Mouse (Mus musculus) large intestine, adult 2 months (tissue): ENCODE results near the gene Olfr694. TPM values are rescaled to one million over a fixed set of nuclear protein-coding genes. Genes with fewer than 3 reads are reported as not detected.
"Not testable (repeated sequence)": the region's sequence is repeated elsewhere in the genome, so short reads cannot be mapped to it uniquely, and the experiment has no call there.

Experiments
- DNase-seq: peaks from one replicate; pipeline ENCODE4 v3.0.0-alpha.2; 2012; ENCODE audit warnings: low read depth, low spot score
- WGBS: fragments of 180-500 bp; shearing (Covaris S2); methylation state at CpG from one replicate; pipeline ENCODE4 v1.1.7; 2018; 5-methylcytosine and 5-hydroxymethylcytosine counted together
- polyA plus RNA-seq: library from polyadenylated mRNA; depleted of rRNA; stranded (reverse); fragments of >200 nt; gene quantifications from 2 replicates; pipeline ENCODE4 v1.2.3, GENCODE M21; 2012; rRNA removed

Gene Olfr694
- not detected in 2 replicates for polyA plus RNA-seq

DNA sequence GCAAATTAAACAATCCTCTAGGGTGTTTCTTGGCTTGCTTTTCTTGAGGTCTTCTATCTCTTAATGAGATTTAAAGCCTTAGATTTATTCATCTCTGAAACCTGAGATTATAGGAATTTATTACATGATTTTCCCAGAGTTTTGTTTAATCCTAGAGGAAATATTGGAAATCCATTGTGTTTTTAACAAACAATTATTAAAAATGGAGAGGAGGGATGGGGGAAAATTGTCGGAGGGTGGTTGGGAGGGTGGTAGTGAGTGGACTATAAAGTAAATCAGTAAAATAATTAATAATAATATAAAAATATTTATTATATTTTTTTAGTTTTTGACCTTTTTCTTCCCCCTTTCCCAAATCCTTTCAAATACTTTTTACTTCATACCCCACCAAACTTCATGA, at the start of gene Olfr694:
Olfr694 (minus strand) TSS at position 101 of the 400 bp plus-strand sequence.
- no peak for DNase-seq
- 85% methylated on average over 1 of the region's 1 CpGs for WGBS

DNA sequence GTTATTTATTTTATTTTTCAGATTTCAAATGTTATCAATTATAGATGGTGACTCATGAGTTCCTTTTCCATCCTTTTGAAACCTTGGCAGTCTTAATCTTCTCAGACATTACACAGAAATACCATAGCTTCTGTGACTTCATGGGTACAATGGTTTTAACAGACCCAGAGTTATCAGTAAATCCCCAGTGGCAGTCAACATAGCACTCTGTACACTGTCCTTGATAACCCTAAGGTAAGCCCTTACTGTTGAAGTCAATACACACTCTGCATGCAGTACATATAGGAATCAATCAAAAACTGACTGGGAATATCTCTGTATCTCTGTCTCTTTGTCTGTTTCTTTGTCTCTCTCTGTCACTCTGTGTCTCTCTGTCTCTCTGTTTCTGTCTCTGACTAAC, 45.4 kb upstream of the Olfr694 start:
- DNase-seq, result no peak

DNA sequence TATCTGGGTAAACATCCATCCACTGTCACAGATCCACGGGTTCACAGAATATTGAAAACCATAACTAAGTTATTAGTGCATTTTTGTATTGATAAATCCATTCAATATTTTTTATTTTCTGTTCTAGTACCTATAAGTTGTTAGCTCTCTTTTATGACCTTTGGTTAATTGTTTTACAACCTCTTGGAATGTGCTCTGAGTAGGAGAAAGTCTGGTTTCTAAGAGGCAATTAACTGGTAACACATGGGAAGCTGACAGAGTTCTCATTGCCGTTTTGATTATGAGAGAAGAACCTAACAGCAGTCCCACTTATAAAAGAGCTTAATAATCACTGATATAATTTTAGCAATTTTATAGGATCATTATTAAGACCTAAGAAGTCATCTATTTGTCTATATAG, 42.1 kb upstream of the Olfr694 start:
- whole genome bisulfite sequencing, result 10% methylated on average over 2 of the region's 2 CpGs
- peak; percentile 14 for DNase-seq

DNA sequence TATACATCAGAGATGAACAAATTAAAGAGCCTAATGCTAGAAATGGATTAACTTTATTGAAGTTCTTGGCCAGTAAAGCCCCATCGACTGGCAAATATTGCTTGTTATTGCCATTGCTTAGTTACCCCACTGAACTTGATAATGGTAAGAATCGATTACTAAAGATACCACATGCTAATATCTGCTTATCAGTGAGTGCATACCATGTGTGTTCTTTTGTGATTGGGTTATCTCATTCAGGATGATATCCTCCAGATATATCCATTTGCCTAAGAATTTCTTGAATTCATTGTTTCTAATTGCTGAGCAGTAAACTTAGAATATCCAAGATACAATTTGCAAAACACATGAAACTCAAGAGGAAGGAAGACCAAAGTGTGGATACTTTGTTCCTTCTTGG, 34.0 kb upstream of the Olfr694 start:
- DNase-seq, result not testable (repeated sequence)
- 93% methylated on average over 2 of the region's 2 CpGs for WGBS

DNA sequence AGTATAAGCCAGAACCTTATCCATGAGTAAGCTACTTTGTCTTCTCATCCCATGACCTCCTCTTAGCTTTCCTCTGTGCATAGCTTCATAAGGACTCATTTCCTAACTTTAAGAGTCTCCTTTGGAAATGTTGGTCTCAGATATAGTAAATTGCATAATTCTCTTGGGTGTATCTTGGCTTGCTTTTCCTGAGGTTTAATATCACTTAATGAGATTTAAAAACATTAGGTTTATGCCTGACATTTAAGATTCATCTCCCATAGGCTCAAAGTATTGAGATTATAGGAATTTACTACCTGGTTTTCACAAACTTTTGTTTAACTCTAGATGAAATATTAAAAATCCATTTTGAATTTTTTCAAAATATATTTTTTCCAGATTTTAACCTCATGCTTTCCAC, 24.7 kb upstream of the Olfr694 start, which contains the start of gene Olfr695:
Olfr695 (minus strand) TSS at position 101 of the 400 bp plus-strand sequence.
- DNase-seq, result no peak

DNA sequence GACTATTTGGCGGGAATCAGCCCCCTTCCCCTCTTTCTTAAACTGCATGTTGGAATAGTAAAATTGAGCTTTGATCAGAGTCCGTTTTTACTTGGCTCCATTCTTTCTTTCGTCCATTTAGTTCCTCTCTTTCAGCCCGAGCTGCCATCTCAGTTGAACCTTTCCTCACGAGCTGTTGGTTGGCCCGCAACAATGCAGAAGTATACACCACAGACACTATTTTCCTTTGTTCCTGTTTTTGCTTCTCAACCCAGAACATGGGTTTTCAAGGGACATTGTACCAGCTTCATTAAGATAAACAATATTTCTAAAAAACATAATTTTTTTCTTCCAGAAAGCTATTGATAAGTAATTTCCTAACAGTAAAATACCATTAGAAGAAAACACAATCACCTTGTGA, 19.8 kb upstream of the Olfr694 start:
- WGBS, result 84% methylated on average over 6 of the region's 6 CpGs
- no peak for DNase-seq

DNA sequence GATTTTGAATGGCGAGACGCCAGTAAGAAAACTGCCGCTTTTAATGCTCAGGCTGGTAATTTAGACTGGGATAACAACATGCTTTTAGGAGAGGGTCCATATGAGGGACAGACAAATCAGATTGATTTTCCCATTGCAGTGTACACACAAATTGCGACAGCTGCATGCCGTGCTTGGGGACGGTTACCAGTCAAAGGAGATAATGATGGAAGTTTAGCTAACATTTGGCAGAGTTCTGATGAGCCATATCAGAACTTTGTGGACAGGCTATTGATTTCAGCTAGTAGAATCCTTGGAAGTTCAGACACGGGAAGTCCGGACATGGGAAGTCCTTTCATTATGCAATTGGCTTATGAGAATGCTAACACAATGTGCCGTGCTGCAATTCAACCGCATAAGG, 16.1 kb upstream of the Olfr694 start:
- 90% methylated on average over 10 of the region's 10 CpGs for WGBS
- DNase-seq, result not testable (repeated sequence)

DNA sequence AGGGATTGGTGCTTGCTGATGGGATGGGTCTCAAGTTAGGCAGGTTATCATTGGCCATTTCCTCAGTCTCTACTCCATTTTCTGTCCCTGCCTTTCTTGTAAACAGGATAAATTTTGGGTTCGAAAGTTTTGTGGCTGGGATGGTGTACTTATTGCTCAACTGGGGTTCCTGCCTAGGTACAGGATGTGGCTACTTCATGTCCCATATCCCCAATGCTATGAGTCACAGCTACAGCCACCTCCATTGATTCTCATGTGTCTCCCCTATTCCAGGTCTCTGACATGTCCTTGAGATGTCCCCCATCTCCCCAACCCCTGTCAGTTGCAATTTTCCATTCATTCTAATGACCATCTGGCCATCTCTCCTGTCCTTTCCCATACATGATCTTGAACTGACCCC, 5.3 kb upstream of the Olfr694 start:
- 74% methylated on average over 1 of the region's 1 CpGs for WGBS
- DNase-seq, result no peak

DNA sequence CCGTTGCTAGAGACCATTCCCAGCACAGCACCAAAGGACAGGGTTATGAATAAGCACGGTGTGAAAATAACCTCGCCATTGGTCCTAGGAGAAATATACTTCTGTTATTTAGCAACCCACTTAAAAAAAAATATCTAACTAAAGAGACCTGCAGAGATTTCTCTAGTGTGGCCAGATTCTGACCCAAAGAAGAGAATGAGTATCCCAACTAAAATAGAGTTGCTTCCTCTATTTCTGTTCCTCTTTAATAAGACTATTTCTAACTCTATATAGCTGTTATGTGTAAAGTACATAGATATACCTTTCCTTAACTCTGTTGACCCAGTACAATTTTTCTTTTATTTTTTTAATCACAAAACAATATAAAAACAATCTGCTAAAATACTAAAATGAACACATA, 1.4 kb upstream of the Olfr694 start:
- no peak for DNase-seq
- WGBS, result 82% methylated on average over 3 of the region's 3 CpGs

DNA sequence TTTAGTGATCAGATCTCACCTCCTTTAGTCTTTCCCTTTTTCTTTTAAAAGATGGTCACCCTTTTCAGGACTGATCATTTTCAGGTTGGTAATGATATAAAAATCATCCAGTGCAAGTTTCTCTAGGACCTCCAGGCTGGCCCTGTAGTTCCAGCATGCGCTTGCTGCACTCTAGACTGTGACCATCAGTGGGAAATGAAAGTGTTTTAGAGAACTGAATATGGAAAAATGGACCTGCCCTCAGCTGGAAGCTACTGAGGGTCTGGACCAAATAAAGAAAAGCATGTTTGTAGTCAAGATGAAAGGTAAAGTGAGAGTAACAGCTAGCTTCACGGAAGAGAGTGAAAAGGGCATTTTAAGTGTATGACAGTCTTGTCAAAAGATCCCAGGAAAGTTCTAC, 6.2 kb downstream of the Olfr694 start:
- WGBS, result 78% methylated on average over 2 of the region's 2 CpGs
- no peak for DNase-seq

DNA sequence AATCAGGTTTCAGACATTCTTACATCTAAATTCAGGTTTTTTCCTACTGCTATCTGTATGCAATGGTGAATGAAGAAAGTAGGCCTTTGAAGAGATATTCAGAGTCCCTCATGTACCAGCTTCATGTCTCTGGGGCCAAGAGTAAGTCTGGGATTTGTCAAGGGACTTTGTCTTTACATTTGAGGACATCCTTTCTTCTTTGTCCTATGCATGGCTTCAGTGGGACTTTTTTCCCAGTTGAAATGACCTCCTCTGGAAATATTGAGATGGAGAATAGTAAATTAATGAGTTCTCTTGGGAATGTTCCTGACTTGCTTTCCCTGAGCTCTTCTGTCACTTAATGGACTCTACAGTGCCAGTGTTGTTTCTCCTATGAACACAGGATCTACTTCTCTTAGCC, 11.1 kb downstream of the Olfr694 start, which contains the start of gene Olfr693:
Olfr693 (minus strand) TSS at position 101 of the 400 bp plus-strand sequence.
- DNase-seq, result no peak

DNA sequence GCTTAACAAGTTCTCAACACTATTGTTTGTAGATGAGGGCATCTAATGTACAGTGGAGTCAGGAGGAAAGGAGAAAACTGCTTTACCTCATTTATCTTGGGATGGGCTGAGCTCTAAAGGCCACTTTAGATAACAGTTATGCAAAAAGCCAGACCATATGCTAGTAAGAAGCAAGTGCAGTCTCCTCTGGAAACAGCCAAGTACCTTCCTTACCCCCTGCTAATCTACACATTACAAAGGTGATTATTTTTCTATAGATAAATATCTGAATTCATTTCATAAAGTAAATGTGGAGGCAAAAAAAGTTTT, 39.3 kb downstream of the Olfr694 start:
- DNase-seq, result no peak

DNA sequence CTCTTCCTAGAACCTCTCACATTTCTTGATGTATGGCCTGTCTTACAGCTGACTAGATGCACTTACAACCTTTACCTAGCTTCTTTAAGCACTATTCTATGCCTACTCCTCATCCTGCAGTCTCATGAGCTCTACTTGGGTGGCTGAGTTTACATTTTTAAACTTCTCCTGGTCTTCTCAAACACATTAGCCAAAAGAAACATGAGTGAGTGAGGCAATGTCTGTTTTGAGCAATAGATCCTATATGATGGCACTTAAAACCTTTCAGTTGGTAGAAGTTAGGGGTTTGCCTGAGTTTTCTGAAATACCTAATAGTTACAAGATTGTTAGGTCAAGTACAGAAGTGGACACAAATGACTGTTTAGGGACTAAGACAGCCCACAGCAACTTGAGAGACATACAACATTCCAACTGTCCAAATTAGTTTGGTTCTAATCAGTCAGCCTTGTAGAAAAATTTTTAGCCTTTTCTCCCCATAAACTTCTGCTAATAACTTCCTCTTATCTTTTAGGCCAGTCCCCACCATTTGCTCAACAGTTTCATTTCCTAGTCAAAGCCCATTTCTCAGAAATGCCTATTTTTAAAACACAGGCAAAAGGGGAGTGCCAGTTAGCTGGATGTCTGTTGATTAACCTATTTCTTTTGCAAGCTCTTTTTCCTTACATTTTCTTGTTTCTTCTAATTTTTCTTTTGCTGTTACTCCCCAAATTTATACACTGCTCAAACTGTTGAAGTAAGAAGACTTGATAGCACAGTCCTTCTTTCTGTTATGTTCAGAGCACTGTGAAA, 39.9 kb downstream of the Olfr694 start:
- DNase-seq, result no peak

DNA sequence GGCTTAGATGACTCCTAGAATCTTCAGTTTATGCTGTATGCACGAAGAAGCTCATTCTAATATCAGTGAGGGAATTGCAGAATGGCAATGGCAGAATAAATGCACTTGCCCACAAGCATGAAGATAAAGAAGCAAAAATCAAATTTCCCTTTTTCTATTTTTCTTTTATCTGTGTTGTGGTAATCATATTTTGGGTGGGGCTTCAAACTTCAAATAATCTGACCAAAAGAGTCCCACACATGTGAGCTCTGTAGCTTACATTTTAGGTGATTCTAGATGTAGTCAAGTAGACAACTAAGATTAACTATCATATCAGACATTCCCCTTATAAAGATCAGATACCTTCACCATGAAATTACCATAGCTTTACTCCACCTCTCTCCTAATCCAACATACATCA, 41.8 kb downstream of the Olfr694 start:
- DNase-seq, result no peak
- 64% methylated on average over 1 of the region's 1 CpGs for WGBS

DNA sequence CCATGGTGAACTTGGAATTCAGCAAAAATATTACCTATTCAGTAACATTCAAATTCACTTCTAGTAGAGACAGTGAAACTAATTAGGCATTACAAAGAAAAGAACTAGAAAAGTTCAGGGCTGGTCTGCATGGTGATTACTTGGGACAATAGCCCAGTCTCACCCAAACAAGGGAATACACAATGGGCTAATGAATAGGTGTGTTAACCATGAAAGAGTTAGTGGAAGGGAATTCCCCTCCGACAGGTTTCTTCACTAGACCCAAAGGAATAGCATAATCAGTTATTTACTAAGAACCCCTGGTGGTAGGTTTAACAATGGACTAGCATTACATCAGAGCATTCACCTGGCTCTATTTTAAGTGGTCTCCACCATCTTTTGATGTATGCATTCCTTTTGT, 46.4 kb downstream of the Olfr694 start:
- DNase-seq, result no peak
- WGBS, result 64% methylated on average over 1 of the region's 1 CpGs

DNA sequence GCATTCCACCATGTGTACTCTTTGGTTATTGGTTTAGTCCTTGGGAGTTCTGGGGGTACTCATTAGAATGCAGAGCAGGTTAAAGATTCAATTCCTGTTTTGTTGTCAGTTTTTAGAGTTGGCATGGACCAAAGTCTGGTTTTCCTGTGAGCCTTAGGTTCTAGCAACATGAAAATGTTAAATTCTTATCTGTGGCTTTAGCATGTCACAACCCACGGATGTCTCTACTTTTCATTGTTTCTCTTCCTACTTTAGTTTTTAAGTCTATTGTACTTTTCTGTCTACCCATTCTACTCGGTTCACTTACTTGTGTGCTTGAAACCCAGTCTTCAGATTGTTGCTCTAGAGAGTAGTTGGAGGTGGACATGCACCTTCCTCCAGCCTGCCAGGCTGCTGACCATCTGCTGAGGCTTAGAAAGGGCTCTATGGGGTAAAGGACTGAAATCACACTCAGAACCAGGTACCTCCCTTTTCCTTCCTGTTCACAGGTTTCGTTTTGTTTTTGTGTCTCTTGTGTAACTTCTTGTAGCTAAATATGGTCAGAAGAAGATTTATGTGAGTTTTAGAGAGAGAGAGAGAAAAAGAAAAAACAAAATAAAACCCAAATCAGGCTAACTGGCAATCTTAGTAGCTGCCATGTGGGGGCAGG, 47.3 kb downstream of the Olfr694 start:
- WGBS, result 55% methylated on average over 3 of the region's 3 CpGs
- DNase-seq, result no peak

DNA sequence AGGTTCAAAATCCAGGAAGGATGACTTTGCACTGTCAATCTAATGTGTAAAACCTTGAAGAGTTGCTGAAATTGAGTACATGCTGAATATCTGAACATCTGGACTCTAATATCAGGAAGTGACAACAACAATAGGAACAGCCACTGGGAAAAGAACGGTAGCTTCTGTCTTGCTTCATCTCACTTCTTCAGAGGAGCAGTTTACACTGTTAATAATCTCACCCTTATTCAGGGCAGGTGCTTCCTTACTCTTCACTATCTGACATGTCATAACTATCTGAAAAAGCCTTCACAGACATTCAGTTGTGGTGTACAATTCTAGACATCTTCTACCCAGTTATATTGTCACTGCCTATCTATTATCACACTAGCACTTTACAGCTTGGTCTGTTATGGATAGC, 50.8 kb downstream of the Olfr694 start:
- WGBS, result 66% methylated on average over 1 of the region's 1 CpGs
- DNase-seq, result no peak

DNA sequence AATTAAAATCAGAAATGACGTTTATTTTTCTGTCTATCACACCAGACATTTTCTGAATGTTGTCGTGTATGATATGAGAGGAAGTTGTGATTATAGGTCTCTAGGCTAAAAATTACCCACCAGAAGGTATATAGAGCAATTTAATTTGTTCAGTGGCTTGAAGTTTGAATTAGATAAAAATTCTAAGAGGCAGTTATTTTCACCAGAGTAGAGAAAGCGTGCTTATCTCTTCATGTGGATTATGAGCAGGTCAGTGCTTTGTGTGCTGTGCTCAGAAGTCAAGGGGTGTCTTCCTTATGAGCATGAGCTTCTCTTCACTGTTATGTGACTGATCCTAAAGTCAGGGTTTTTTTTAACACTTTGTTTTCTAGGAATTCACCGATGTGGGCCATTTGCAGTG, 56.1 kb downstream of the Olfr694 start:
- 82% methylated on average over 4 of the region's 4 CpGs for WGBS
- DNase-seq, result no peak
